Mouse (Mus musculus): ENCODE results near the gene Pde4d. TPM values are rescaled to one million over a fixed set of nuclear protein-coding genes. Genes with fewer than 3 reads are reported as not detected.

The Pde4d gene
- polyA plus RNA-seq, 1 experiment from 2014 or later, result 14.8 TPM

GRCm38 (mm10) chr13:109536636-109537035 is 1086.9 kb downstream of the Pde4d start:
- H3K27me3 ChIP-seq (ENCODE audit: control insufficient read depth, insufficient read depth, low read length), result no peaks in the 10 kb centered on the region
- no peak overlapping the region for H3K4me3 ChIP-seq (ENCODE audit: low read length)
- no peaks in the 10 kb centered on the region for H3K9me3 ChIP-seq (ENCODE audit: control insufficient read depth, low read length)
- no peak overlapping the region for H3K9ac ChIP-seq (ENCODE audit: low read depth, low read length)
- no peak overlapping the region for H3K27ac ChIP-seq (ENCODE audit: low read depth, low read length)
- no peak for ATAC-seq (ENCODE audit: low FRiP score, low TSS enrichment)
- no peak overlapping the region for H3K4me2 ChIP-seq (replicated peaks; ENCODE audit: low read depth, low read length)
- no peaks in the 10 kb centered on the region for H3K36me3 ChIP-seq (ENCODE audit: control insufficient read depth, insufficient read depth, low read length)
- 55% methylated on average over 4 of the region's 4 CpGs for WGBS
- no peaks in the 10 kb centered on the region for H3K4me1 ChIP-seq (ENCODE audit: control insufficient read depth, insufficient read depth, low read length)

- 44% methylated on average over 3 of the region's 3 CpGs for WGBS
- H3K4me1 ChIP-seq (ENCODE audit: control insufficient read depth, insufficient read depth, low read length), result no peaks in the 10 kb centered on the region
Observed at GRCm38 (mm10) chr13:109539371-109539770, 1089.6 kb downstream of the Pde4d start.

GRCm38 (mm10) chr13:109544646-109545045 is 1094.9 kb downstream of the Pde4d start:
- no peak for ATAC-seq (ENCODE audit: low FRiP score, low TSS enrichment)
- Histone ChIP-seq H3K9me3 (ENCODE audit: control insufficient read depth, low read length) (no peaks in the 10 kb centered on the region), H3K27ac (ENCODE audit: low read depth, low read length) (no peak overlapping the region), H3K9ac (ENCODE audit: low read depth, low read length) (no peak overlapping the region), H3K27me3 (ENCODE audit: control insufficient read depth, insufficient read depth, low read length) (no peaks in the 10 kb centered on the region), H3K4me1 (ENCODE audit: control insufficient read depth, insufficient read depth, low read length) (no peaks in the 10 kb centered on the region), H3K36me3 (ENCODE audit: control insufficient read depth, insufficient read depth, low read length) (no peaks in the 10 kb centered on the region), H3K4me3 (ENCODE audit: low read length) (no peak overlapping the region), H3K4me2 (replicated peaks; ENCODE audit: low read depth, low read length) (no peak overlapping the region)
- 56% methylated on average over 4 of the region's 4 CpGs for WGBS

More at GRCm38 (mm10) chr13:109539371-109539770, 1089.6 kb downstream of the Pde4d start:
- Histone ChIP-seq H3K27me3 (ENCODE audit: control insufficient read depth, insufficient read depth, low read length) (no peaks in the 10 kb centered on the region), H3K9ac (ENCODE audit: low read depth, low read length) (no peak overlapping the region), H3K36me3 (ENCODE audit: control insufficient read depth, insufficient read depth, low read length) (no peaks in the 10 kb centered on the region), H3K27ac (ENCODE audit: low read depth, low read length) (no peak overlapping the region), H3K4me3 (ENCODE audit: low read length) (no peak overlapping the region), H3K4me2 (replicated peaks; ENCODE audit: low read depth, low read length) (no peak overlapping the region), H3K9me3 (ENCODE audit: control insufficient read depth, low read length) (no peaks in the 10 kb centered on the region)
- no peak for ATAC-seq (ENCODE audit: low FRiP score, low TSS enrichment)

GRCm38 (mm10) chr13:109546337-109546736 is 1096.6 kb downstream of the Pde4d start:
- Histone ChIP-seq H3K27me3 (ENCODE audit: control insufficient read depth, insufficient read depth, low read length) (no peaks in the 10 kb centered on the region), H3K4me1 (ENCODE audit: control insufficient read depth, insufficient read depth, low read length) (no peaks in the 10 kb centered on the region), H3K36me3 (ENCODE audit: control insufficient read depth, insufficient read depth, low read length) (no peaks in the 10 kb centered on the region), H3K9ac (ENCODE audit: low read depth, low read length) (no peak overlapping the region), H3K27ac (ENCODE audit: low read depth, low read length) (no peak overlapping the region), H3K9me3 (ENCODE audit: control insufficient read depth, low read length) (no peaks in the 10 kb centered on the region), H3K4me2 (replicated peaks; ENCODE audit: low read depth, low read length) (no peak overlapping the region; the same call in 1 of the 2 replicates), H3K4me3 (ENCODE audit: low read length) (no peak overlapping the region)
- WGBS, result 63% methylated on average over 18 of the region's 18 CpGs
- no peak for ATAC-seq (ENCODE audit: low FRiP score, low TSS enrichment)

GRCm38 (mm10) chr13:109547006-109547587 is 1097.3 kb downstream of the Pde4d start:
- 86% methylated on average over 10 of the region's 10 CpGs for WGBS
- Histone ChIP-seq H3K27me3 (ENCODE audit: control insufficient read depth, insufficient read depth, low read length) (no peaks in the 10 kb centered on the region), H3K27ac (ENCODE audit: low read depth, low read length) (no peak overlapping the region), H3K9ac (ENCODE audit: low read depth, low read length) (no peak overlapping the region), H3K4me2 (replicated peaks; ENCODE audit: low read depth, low read length) (no peak overlapping the region), H3K4me3 (ENCODE audit: low read length) (no peak overlapping the region), H3K4me1 (ENCODE audit: control insufficient read depth, insufficient read depth, low read length) (no peaks in the 10 kb centered on the region), H3K36me3 (ENCODE audit: control insufficient read depth, insufficient read depth, low read length) (no peaks in the 10 kb centered on the region), H3K9me3 (ENCODE audit: control insufficient read depth, low read length) (no peaks in the 10 kb centered on the region)
- 0 out of 2 replicates have a peak, but pooled peaks have one; percentile 60 for ATAC-seq (ENCODE audit: low FRiP score, low TSS enrichment)

GRCm38 (mm10) chr13:109547700-109548099 is 1098.0 kb downstream of the Pde4d start:
- Histone ChIP-seq H3K4me1 (ENCODE audit: control insufficient read depth, insufficient read depth, low read length) (no peaks in the 10 kb centered on the region), H3K27ac (ENCODE audit: low read depth, low read length) (no peak overlapping the region), H3K9me3 (ENCODE audit: control insufficient read depth, low read length) (no peaks in the 10 kb centered on the region), H3K4me3 (ENCODE audit: low read length) (no peak overlapping the region), H3K4me2 (replicated peaks; ENCODE audit: low read depth, low read length) (no peak overlapping the region), H3K27me3 (ENCODE audit: control insufficient read depth, insufficient read depth, low read length) (no peaks in the 10 kb centered on the region), H3K36me3 (ENCODE audit: control insufficient read depth, insufficient read depth, low read length) (no peaks in the 10 kb centered on the region), H3K9ac (ENCODE audit: low read depth, low read length) (no peak overlapping the region)
- peak; percentile 91 for ATAC-seq (ENCODE audit: low FRiP score, low TSS enrichment)
- WGBS, result 29% methylated on average over 6 of the region's 6 CpGs

- no peaks in the 10 kb centered on the region for H3K27me3 ChIP-seq (ENCODE audit: control insufficient read depth, insufficient read depth, low read length)
- no peaks in the 10 kb centered on the region for H3K4me1 ChIP-seq (ENCODE audit: control insufficient read depth, insufficient read depth, low read length)
- no peak overlapping the region for H3K9ac ChIP-seq (ENCODE audit: low read depth, low read length)
- H3K36me3 ChIP-seq (ENCODE audit: control insufficient read depth, insufficient read depth, low read length), result no peaks in the 10 kb centered on the region
- no peak overlapping the region for H3K4me3 ChIP-seq (ENCODE audit: low read length)
- 71% methylated on average over 5 of the region's 5 CpGs for WGBS
- no peak for ATAC-seq (ENCODE audit: low FRiP score, low TSS enrichment)
- no peak overlapping the region for H3K27ac ChIP-seq (ENCODE audit: low read depth, low read length)
- H3K9me3 ChIP-seq (ENCODE audit: control insufficient read depth, low read length), result no peaks in the 10 kb centered on the region
- no peak overlapping the region for H3K4me2 ChIP-seq (replicated peaks; ENCODE audit: low read depth, low read length)
Observed at GRCm38 (mm10) chr13:109548263-109548662, 1098.5 kb downstream of the Pde4d start.

GRCm38 (mm10) chr13:109548771-109549555 is 1099.2 kb downstream of the Pde4d start:
- Histone ChIP-seq H3K9ac (ENCODE audit: low read depth, low read length) (no peak overlapping the region), H3K4me1 (ENCODE audit: control insufficient read depth, insufficient read depth, low read length) (no peaks in the 10 kb centered on the region), H3K4me2 (replicated peaks; ENCODE audit: low read depth, low read length) (no peak overlapping the region), H3K9me3 (ENCODE audit: control insufficient read depth, low read length) (no peaks in the 10 kb centered on the region), H3K4me3 (ENCODE audit: low read length) (no peak overlapping the region), H3K27ac (ENCODE audit: low read depth, low read length) (no peak overlapping the region), H3K36me3 (ENCODE audit: control insufficient read depth, insufficient read depth, low read length) (no peaks in the 10 kb centered on the region), H3K27me3 (ENCODE audit: control insufficient read depth, insufficient read depth, low read length) (no peaks in the 10 kb centered on the region)
- WGBS, result 87% methylated on average over 11 of the region's 11 CpGs
- ATAC-seq (ENCODE audit: low FRiP score, low TSS enrichment), result no peak

- H3K4me1 ChIP-seq (ENCODE audit: control insufficient read depth, insufficient read depth, low read length), result no peaks in the 10 kb centered on the region
- no peak overlapping the region for H3K9ac ChIP-seq (ENCODE audit: low read depth, low read length)
- H3K4me2 ChIP-seq (replicated peaks; ENCODE audit: low read depth, low read length), result no peak overlapping the region
- ATAC-seq (ENCODE audit: low FRiP score, low TSS enrichment), result no peak
- WGBS, result 69% methylated on average over 3 of the region's 3 CpGs
- H3K27me3 ChIP-seq (ENCODE audit: control insufficient read depth, insufficient read depth, low read length), result no peaks in the 10 kb centered on the region
- H3K27ac ChIP-seq (ENCODE audit: low read depth, low read length), result no peak overlapping the region
- H3K4me3 ChIP-seq (ENCODE audit: low read length), result no peak overlapping the region
- H3K36me3 ChIP-seq (ENCODE audit: control insufficient read depth, insufficient read depth, low read length), result no peaks in the 10 kb centered on the region
- H3K9me3 ChIP-seq (ENCODE audit: control insufficient read depth, low read length), result no peaks in the 10 kb centered on the region
Observed at GRCm38 (mm10) chr13:109551836-109552235, 1102.1 kb downstream of the Pde4d start.

Measured in kidney, embryonic 14.5 days (tissue).